Mouse (Mus musculus): ENCODE results near the gene Map2k6.

GRCm38 (mm10) chr11:110409131-110409530 is 10.2 kb downstream of the Map2k6 start:
- TF ChIP-seq CTCF (IDR thresholded peaks at IDR 0.05; ENCODE audit: low read depth, low read length) = no peak
- TF ChIP-seq POLR2AphosphoS5 (IDR thresholded peaks at IDR 0.05; ENCODE audit: insufficient replicate concordance, low read depth, low read length) = no peak
- no peak for TF ChIP-seq TAL1 (conservative IDR thresholded peaks at IDR 0.05; ENCODE audit: low read depth, low read length)
- no peak for TF ChIP-seq GATA1 (IDR thresholded peaks at IDR 0.05; ENCODE audit: borderline replicate concordance, low read length)
